In the genomic region with DNA sequence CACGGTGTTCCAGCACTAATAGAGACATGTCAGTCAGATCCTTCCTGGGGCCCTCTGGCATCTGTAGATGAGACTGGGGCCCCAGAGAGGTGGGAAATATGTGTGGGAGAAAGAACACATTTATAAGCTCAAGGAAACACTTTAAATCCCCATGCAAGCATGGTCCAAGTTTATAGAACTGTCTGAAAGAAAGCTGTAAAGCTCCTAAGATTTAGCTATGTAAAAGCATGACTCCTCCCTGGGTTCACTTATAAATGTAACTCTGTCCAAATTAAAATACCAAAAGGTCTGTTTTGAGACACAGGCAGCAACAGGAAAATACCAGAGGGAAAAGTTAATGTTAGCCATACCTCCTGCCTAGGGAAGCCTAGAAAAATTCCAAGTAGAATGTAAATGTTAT, we compare ENCODE assay signal across 28 mouse cellular contexts. TPM values are rescaled to one million over a fixed set of nuclear protein-coding genes. Genes with fewer than 3 reads are reported as not detected.
"Had no signal": no experiment of that assay in that cellular context is flagged by ENCODE, and none has a peak within 500 bp of the region (broad histone marks: within the 10 kb centered on the region; RNA-seq: fewer than 3 reads in every experiment).

No protein-coding gene starts in this region.

- H3K27me3 ChIP-seq: heart, embryonic 12.5 days; hindbrain, embryonic 12.5 days; kidney, embryonic 15.5 days; liver, embryonic 13.5 days had no signal

- DNase-seq: gastrocnemius, adult 2 months; gastrocnemius, postnatal 10 days; gastrocnemius, postnatal 25 days; heart, adult 18-20 months; heart, postnatal 10 days; heart, postnatal 4 days; kidney, adult 18-20 months; kidney, adult 8-10 months; kidney, postnatal 14 days; kidney, postnatal 36 days; layer of hippocampus, adult 9-11 months; layer of hippocampus, postnatal 36 days; left cerebral cortex, postnatal 4 days; liver; liver, embryonic 13.5 days had no signal

- H3K4me3 ChIP-seq: gastrocnemius, adult 2 months; heart, embryonic 10.5 days; heart, embryonic 12.5 days; hindbrain, embryonic 10.5 days; hindbrain, embryonic 12.5 days; kidney, embryonic 15.5 days; liver, embryonic 13.5 days had no signal

- H3K9me3 ChIP-seq: heart, embryonic 10.5 days; heart, embryonic 12.5 days; hindbrain, embryonic 10.5 days; hindbrain, embryonic 12.5 days; kidney, embryonic 15.5 days; liver, embryonic 13.5 days had no signal

- H3K27ac ChIP-seq: gastrocnemius, adult 2 months; heart, embryonic 10.5 days; hindbrain, embryonic 10.5 days; hindbrain, embryonic 12.5 days; hindbrain, embryonic 14.5 days; kidney, embryonic 15.5 days; kidney, postnatal 0 days; liver, embryonic 13.5 days had no signal

- H3K4me1 ChIP-seq: hindbrain, embryonic 12.5 days; liver, embryonic 13.5 days had no signal

- H3K4me2 ChIP-seq: heart, embryonic 12.5 days; hindbrain, embryonic 12.5 days; hindbrain, embryonic 14.5 days; kidney, embryonic 15.5 days; liver, embryonic 11.5 days; liver, embryonic 13.5 days had no signal

- H3K9ac ChIP-seq: heart, embryonic 12.5 days; hindbrain, embryonic 12.5 days; hindbrain, embryonic 14.5 days; kidney, embryonic 15.5 days; liver, embryonic 13.5 days had no signal

- H3K36me3 ChIP-seq: heart, embryonic 10.5 days; heart, embryonic 12.5 days; hindbrain, embryonic 10.5 days; hindbrain, embryonic 12.5 days; kidney, embryonic 15.5 days; liver, embryonic 13.5 days had no signal

- ATAC-seq: hindbrain, embryonic 16.5 days; inflammation-experienced regulatory T-cells, adult 6 months; intestine, embryonic 16.5 days had no signal

RNA-seq across cellular contexts. Expression of a gene that starts 42.8 kb away (rescaled TPM):
- polyA plus RNA-seq: heart, embryonic 14.5 days; heart, embryonic 16.5 days; inflammation-experienced regulatory T-cells, adult 6 months; liver, embryonic 13.5 days had no signal
